Mouse (Mus musculus) stomach, adult 2 months (tissue): ENCODE results near the gene Ttc39a. TPM values are rescaled to one million over a fixed set of nuclear protein-coding genes. Genes with fewer than 3 reads are reported as not detected.

Experiments
- polyA plus RNA-seq: library from polyadenylated mRNA; depleted of rRNA; stranded (reverse); fragments of >200 nt; gene quantifications from 2 replicates; pipeline ENCODE4 v1.2.3, GENCODE M21; 2012; rRNA removed

The Ttc39a gene
- polyA plus RNA-seq: 45.0 and 48.0 TPM in 2 replicates

DNA sequence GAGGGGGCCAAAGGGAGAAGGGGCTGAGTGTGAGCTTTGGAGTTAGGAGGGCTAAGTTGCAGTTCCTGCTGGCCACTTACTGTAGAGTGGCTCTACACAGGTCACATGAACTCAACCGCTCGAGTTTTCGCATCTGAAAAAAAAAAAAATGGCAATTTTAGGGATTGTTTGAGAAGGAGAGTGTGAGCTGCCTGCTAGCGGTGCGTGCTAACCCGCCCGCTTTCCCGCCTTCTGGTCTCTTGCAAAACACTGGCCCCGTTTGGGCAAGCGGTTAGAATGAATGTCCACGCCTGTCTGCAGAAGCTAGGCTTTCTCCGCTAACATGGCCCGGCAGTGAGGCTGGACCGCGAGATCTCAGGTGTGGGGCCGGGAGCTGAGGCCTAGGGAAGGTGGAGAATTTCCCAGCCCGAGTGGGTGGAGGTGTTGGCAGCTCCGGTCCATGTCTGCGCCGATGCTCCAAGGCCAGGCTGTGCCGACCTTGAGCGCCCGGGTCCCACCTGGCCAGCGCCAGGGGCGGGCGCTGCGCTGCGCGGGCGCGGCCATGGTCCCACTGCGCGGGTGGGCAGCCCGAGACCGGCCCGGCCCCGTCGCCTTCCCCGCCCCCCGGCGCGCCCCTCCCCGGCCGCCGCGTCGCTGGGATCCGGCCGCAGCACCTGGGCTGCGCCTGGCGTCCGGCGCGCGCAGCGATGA, at the start of gene Ttc39a:
TSS of gene Ttc39a (plus strand) at position 138 of the 690 bp plus-strand sequence.

DNA sequence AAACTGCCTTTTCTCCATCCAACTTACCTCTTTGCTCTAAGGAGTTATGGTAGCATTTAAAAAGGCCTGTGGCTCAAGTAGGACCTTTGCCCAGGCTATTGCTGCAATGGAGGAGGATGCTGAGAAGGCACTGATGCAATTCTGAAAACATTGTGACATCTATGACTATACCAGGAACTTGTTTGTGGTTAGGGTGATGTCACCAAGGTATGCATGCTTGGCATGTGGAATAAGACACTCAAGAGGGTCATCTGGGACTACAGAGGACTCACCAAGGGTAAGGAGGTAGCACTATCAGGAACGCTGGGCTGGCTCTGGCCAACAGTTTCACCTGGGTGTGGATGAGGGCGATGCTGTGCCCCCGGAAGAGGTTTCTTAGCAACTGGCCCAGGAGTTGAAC, 78.2 kb downstream of the Ttc39a start, which contains the start of gene Rnf11:
TSS of gene Rnf11 (minus strand) at position 108 of the 400 bp plus-strand sequence.

Other genes starting within 250 kb of the Ttc39a start
- 13.6 and 18.0 TPM in 2 replicates for gene Osbpl9, start 204.4 kb upstream of the Ttc39a start, polyA plus RNA-seq
- not detected in 2 replicates for gene Calr4, start 172.1 kb upstream of the Ttc39a start, polyA plus RNA-seq
- gene Eps15, start 126.4 kb upstream of the Ttc39a start, polyA plus RNA-seq: 0.89 and 1.8 TPM in 2 replicates
- 23.4 and 45.6 TPM in 2 replicates for gene Rnf11, start 78.1 kb downstream of the Ttc39a start, polyA plus RNA-seq
- gene 4930522H14Rik, start 124.7 kb downstream of the Ttc39a start, polyA plus RNA-seq: not detected in 2 replicates